Mouse (Mus musculus) heart, adult 2 months (tissue): ENCODE data around the gene Rgs7.

Experiments used
- CTCF ChIP-seq: fragments of 200-600 bp; IDR thresholded peaks from 2 replicates; pipeline ENCODE4 v1.8.1; 2022; ENCODE audit warnings: antibody characterized with exemption, mild to moderate bottlenecking, moderate library complexity
- POLR2A ChIP-seq: fragments of 200-500 bp; IDR thresholded peaks from 2 replicates; pipeline ENCODE4 v1.6.1; 2011; ENCODE audit warnings: mild to moderate bottlenecking, low read depth, low read length, control low read depth; ENCODE audit not compliant: insufficient read depth

- TF ChIP-seq POLR2A (no peak), CTCF (no peak)
Measured at GRCm38 (mm10) chr1:175485109-175485508, 7.2 kb downstream of the Rgs7 start.
